Mouse (Mus musculus) midbrain, embryonic 12.5 days (tissue): ENCODE data around the gene Bcam. TPM values are rescaled to one million over a fixed set of nuclear protein-coding genes. Genes with fewer than 3 reads are reported as not detected.

Source experiments
- ATAC-seq: fragments of 200-750 bp; cut with Nextera tagmentation; 2 replicates; pipeline ENCODE4 v1.8.0; 2017; ENCODE audit warnings: low read depth, moderate TSS enrichment, moderate library complexity; ENCODE audit not compliant: low FRiP score
- H3K27ac ChIP-seq: fragments of 300-500 bp; sonication (generic); replicated peaks from 2 replicates; pipeline ENCODE4 v1.5.1; 2016; ENCODE audit warnings: mild to moderate bottlenecking
- H3K27me3 ChIP-seq: fragments of 300-500 bp; sonication (generic); 2 replicates; pipeline ENCODE4 v1.6.1; 2016; ENCODE audit warnings: mild to moderate bottlenecking
- H3K36me3 ChIP-seq: fragments of 300-500 bp; sonication (generic); 2 replicates; pipeline ENCODE4 v1.6.1; 2016
- H3K4me1 ChIP-seq: fragments of 300-500 bp; sonication (generic); 2 replicates; pipeline ENCODE4 v1.6.1; 2016
- H3K4me2 ChIP-seq: fragments of 300-500 bp; sonication (generic); replicated peaks from 2 replicates; pipeline ENCODE4 v1.6.1; 2016; ENCODE audit warnings: mild to moderate bottlenecking, moderate library complexity
- H3K4me3 ChIP-seq: fragments of 300-500 bp; sonication (generic); 2 replicates; pipeline ENCODE4 v1.5.1; 2016; ENCODE audit warnings: mild to moderate bottlenecking
- H3K9ac ChIP-seq: fragments of 300-500 bp; sonication (generic); replicated peaks from 2 replicates; pipeline ENCODE4 v1.6.1; 2016; ENCODE audit warnings: mild to moderate bottlenecking, moderate library complexity
- H3K9me3 ChIP-seq: fragments of 300-500 bp; sonication (generic); 2 replicates; pipeline ENCODE4 v1.6.1; 2016; ENCODE audit warnings: mild to moderate bottlenecking
- WGBS: fragments of 180-500 bp; shearing (Covaris S2); methylation state at CpG from one replicate; pipeline ENCODE4 v1.1.7; 2016; 5-methylcytosine and 5-hydroxymethylcytosine counted together
- polyA plus RNA-seq: library from polyadenylated mRNA; unstranded; fragments of >200 nt; fragmentation: Nextera tagmentation; extraction: Ambion mirVana; gene quantifications from 2 replicates; pipeline ENCODE4 v1.2.1, GENCODE M21; 2016

Gene Bcam
- polyA plus RNA-seq, 1 experiment from 2014 or later = 14.1 TPM

GRCm38 (mm10) chr7:19762283-19762682 lies 8.5 kb downstream of the Bcam start:
- H3K36me3 ChIP-seq = no peaks in the 10 kb centered on the region
- no peaks in the 10 kb centered on the region for H3K4me1 ChIP-seq
- no peak overlapping the region for H3K9ac ChIP-seq
- H3K4me2 ChIP-seq = no peak overlapping the region
- 88% methylated on average over 11 of the region's 11 CpGs for WGBS
- no peaks in the 10 kb centered on the region for H3K9me3 ChIP-seq
- no peaks in the 10 kb centered on the region for H3K27me3 ChIP-seq
- no peak for ATAC-seq
- H3K4me3 ChIP-seq = no peak overlapping the region
- no peak overlapping the region for H3K27ac ChIP-seq

GRCm38 (mm10) chr7:19760021-19760420 lies 10.8 kb downstream of the Bcam start:
- no peaks in the 10 kb centered on the region for H3K9me3 ChIP-seq
- WGBS = 91% methylated on average over 13 of the region's 13 CpGs

GRCm38 (mm10) chr7:19758623-19759022 lies 12.2 kb downstream of the Bcam start:
- Histone ChIP-seq H3K4me2 (no peak overlapping the region), H3K36me3 (no peaks in the 10 kb centered on the region), H3K9ac (no peak overlapping the region), H3K27me3 (no peaks in the 10 kb centered on the region), H3K4me1 (no peaks in the 10 kb centered on the region), H3K27ac (no peak overlapping the region), H3K4me3 (no peak overlapping the region), H3K9me3 (no peaks in the 10 kb centered on the region)
- 89% methylated on average over 13 of the region's 13 CpGs for WGBS
- ATAC-seq = no peak

More at GRCm38 (mm10) chr7:19760021-19760420, 10.8 kb downstream of the Bcam start:
- Histone ChIP-seq H3K9ac (no peak overlapping the region), H3K4me1 (no peaks in the 10 kb centered on the region), H3K27ac (no peak overlapping the region), H3K36me3 (no peaks in the 10 kb centered on the region), H3K27me3 (no peaks in the 10 kb centered on the region), H3K4me2 (no peak overlapping the region), H3K4me3 (no peak overlapping the region)
- no peak for ATAC-seq

- Histone ChIP-seq H3K9ac (no peak overlapping the region), H3K4me3 (no peak overlapping the region), H3K4me1 (no peaks in the 10 kb centered on the region), H3K4me2 (no peak overlapping the region), H3K27me3 (no peaks in the 10 kb centered on the region), H3K27ac (no peak overlapping the region), H3K9me3 (no peaks in the 10 kb centered on the region), H3K36me3 (no peaks in the 10 kb centered on the region)
- WGBS = 81% methylated on average over 24 of the region's 24 CpGs
- ATAC-seq = peak; percentile 39; the same call in 1 of the 2 replicates
Observed at GRCm38 (mm10) chr7:19755851-19756786, 14.7 kb downstream of the Bcam start.

GRCm38 (mm10) chr7:19755008-19755407 lies 15.8 kb downstream of the Bcam start:
- WGBS = 87% methylated on average over 2 of the region's 2 CpGs
- Histone ChIP-seq H3K9me3 (no peaks in the 10 kb centered on the region), H3K27me3 (no peaks in the 10 kb centered on the region), H3K4me1 (peaks cover 5% of the 10 kb centered on the region; the same call in 1 of the 2 replicates), H3K4me2 (no peak overlapping the region), H3K4me3 (no peak overlapping the region), H3K27ac (no peak overlapping the region), H3K36me3 (no peaks in the 10 kb centered on the region), H3K9ac (no peak overlapping the region)
- ATAC-seq = no peak

- no peaks in the 10 kb centered on the region for H3K27me3 ChIP-seq
- H3K36me3 ChIP-seq = no peaks in the 10 kb centered on the region
- no peak for ATAC-seq
- H3K4me3 ChIP-seq = no peak overlapping the region
- no peak overlapping the region for H3K27ac ChIP-seq
- peaks cover 5% of the 10 kb centered on the region; the same call in 1 of the 2 replicates for H3K4me1 ChIP-seq
- H3K9me3 ChIP-seq = no peaks in the 10 kb centered on the region
- WGBS = 86% methylated on average over 1 of the region's 1 CpGs
- no peak overlapping the region for H3K9ac ChIP-seq
- no peak overlapping the region for H3K4me2 ChIP-seq
Observed at GRCm38 (mm10) chr7:19754065-19754464, 16.8 kb downstream of the Bcam start.

- no peaks in the 10 kb centered on the region for H3K27me3 ChIP-seq
- 84% methylated on average over 7 of the region's 7 CpGs for WGBS
- H3K9me3 ChIP-seq = no peaks in the 10 kb centered on the region
- H3K4me3 ChIP-seq = no peak overlapping the region
- no peaks in the 10 kb centered on the region for H3K36me3 ChIP-seq
- peaks cover 7% of the 10 kb centered on the region for H3K4me1 ChIP-seq
- no peak for ATAC-seq
- no peak overlapping the region for H3K27ac ChIP-seq
- H3K4me2 ChIP-seq = no peak overlapping the region
- no peak overlapping the region for H3K9ac ChIP-seq
Observed at GRCm38 (mm10) chr7:19753587-19753986, 17.2 kb downstream of the Bcam start.

GRCm38 (mm10) chr7:19752652-19753051 lies 18.2 kb downstream of the Bcam start:
- Histone ChIP-seq H3K4me3 (no peak overlapping the region), H3K27me3 (no peaks in the 10 kb centered on the region; the same call in 1 of the 2 replicates), H3K4me2 (no peak overlapping the region), H3K4me1 (peaks cover 17% of the 10 kb centered on the region), H3K9ac (no peak overlapping the region), H3K36me3 (no peaks in the 10 kb centered on the region), H3K9me3 (no peaks in the 10 kb centered on the region), H3K27ac (no peak overlapping the region)
- WGBS = 73% methylated on average over 8 of the region's 8 CpGs
- ATAC-seq = no peak

- Histone ChIP-seq H3K27me3 (no peaks in the 10 kb centered on the region; the same call in 1 of the 2 replicates), H3K4me1 (peaks cover 30% of the 10 kb centered on the region), H3K36me3 (no peaks in the 10 kb centered on the region), H3K4me2 (no peak overlapping the region), H3K9me3 (no peaks in the 10 kb centered on the region), H3K27ac (no peak overlapping the region), H3K4me3 (no peak overlapping the region), H3K9ac (no peak overlapping the region)
- WGBS = 57% methylated on average over 4 of the region's 4 CpGs
- no peak for ATAC-seq
Observed at GRCm38 (mm10) chr7:19751070-19751383, 19.8 kb downstream of the Bcam start.

GRCm38 (mm10) chr7:19750217-19751069 lies 20.4 kb downstream of the Bcam start, which contains the start of gene Nectin2:
Gene Nectin2 (minus strand): TSS chr7:19750483.
- no peaks in the 10 kb centered on the region for H3K9me3 ChIP-seq
- H3K27me3 ChIP-seq = no peaks in the 10 kb centered on the region; the same call in 1 of the 2 replicates
- H3K27ac ChIP-seq = peak within 1 kb of the TSS; percentile 70
- WGBS = 18% methylated on average over 19 of the region's 19 CpGs
- H3K4me1 ChIP-seq = peaks cover 30% of the 10 kb centered on the region
- peak within 1 kb of the TSS; percentile 91 for H3K4me2 ChIP-seq
- ATAC-seq = peak; percentile 59
- H3K36me3 ChIP-seq = no peaks in the 10 kb centered on the region
- peak within 1 kb of the TSS; percentile 70 for H3K4me3 ChIP-seq
- peak within 1 kb of the TSS; percentile 83 for H3K9ac ChIP-seq

- no peaks in the 10 kb centered on the region for H3K36me3 ChIP-seq
- no peaks in the 10 kb centered on the region; the same call in 1 of the 2 replicates for H3K27me3 ChIP-seq
- H3K4me1 ChIP-seq = peaks cover 30% of the 10 kb centered on the region
- no peaks in the 10 kb centered on the region for H3K9me3 ChIP-seq
- peak overlapping the region; percentile 83 for H3K9ac ChIP-seq
- peak overlapping the region; percentile 70 for H3K27ac ChIP-seq
- peak overlapping the region; percentile 70 for H3K4me3 ChIP-seq
- H3K4me2 ChIP-seq = peak overlapping the region; percentile 91
- 1% methylated on average over 43 of the region's 46 CpGs for WGBS
- ATAC-seq = peak; percentile 94
Observed at GRCm38 (mm10) chr7:19749389-19750216, 21.2 kb downstream of the Bcam start.
